Mouse (Mus musculus): ENCODE results near the gene Slc24a3. TPM values are rescaled to one million over a fixed set of nuclear protein-coding genes. Genes with fewer than 3 reads are reported as not detected.

Gene Slc24a3
- polyA plus RNA-seq, 1 experiment from 2014 or later, result 0.64 TPM

DNA sequence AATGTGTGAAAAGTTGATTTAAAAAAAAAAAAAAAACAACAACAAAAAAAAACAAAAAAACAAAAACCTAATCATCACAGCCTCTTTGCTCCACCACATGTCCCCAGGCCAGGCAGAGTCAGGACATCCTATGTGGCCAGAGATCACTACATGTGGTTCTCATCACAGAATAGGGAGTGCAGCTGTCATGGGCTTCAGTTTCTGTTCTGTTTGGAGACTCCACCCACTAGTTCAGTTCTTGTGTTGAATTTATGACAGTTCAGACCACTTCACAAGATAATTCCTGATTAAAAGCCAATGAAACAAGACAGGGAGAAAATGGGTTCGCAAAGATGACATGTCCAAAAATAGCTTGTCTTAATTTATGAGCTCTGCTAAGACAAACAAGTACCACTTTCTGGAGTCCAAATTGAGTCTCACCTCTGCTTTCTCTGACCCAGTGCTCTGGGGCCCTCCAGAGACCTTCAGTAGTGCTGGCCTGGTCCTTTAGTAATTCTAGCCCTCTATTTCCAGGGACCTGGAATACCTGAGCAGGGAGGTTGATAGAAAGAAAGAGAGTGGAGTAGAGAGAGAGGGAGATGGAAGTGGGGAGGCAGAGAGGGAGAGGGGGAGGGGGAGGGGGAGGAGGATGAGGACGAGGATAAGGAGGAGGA, 139.8 kb downstream of the Slc24a3 start:
- Histone ChIP-seq H3K27me3 (ENCODE audit: low read depth, poor library complexity, severe bottlenecking) (no peaks in the 10 kb centered on the region), H3K4me3 (no peak overlapping the region), H3K4me1 (no peaks in the 10 kb centered on the region), H3K36me3 (no peaks in the 10 kb centered on the region), H3K9me3 (replicated peaks) (no peaks in the 10 kb centered on the region), H3K27ac (replicated peaks) (no peak overlapping the region)
- no peak for DNase-seq (ENCODE audit: low spot score)
- 85% methylated on average over 2 of the region's 2 CpGs for WGBS

DNA sequence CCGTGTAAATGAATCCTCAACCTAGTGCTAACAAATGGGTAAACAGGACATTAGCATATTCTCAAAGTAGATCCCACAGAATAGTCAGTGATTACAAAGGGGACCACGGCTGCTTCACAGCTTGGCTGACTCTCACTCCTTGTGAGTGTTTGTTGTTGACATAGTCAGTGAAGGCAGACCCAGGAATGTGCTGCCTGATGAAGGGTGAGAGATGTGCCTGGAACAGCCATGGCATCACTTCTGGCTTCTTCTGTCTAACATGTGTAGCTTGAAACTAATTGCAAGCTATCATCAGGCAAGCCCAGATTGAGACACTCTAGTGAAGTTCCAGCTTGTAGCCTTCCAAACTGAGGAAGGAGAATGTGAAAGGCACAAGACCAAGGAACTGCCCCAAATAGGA, 151.4 kb downstream of the Slc24a3 start:
- Histone ChIP-seq H3K4me3 (no peak overlapping the region), H3K9me3 (replicated peaks) (no peaks in the 10 kb centered on the region), H3K27ac (replicated peaks) (no peak overlapping the region), H3K27me3 (ENCODE audit: low read depth, poor library complexity, severe bottlenecking) (no peaks in the 10 kb centered on the region), H3K36me3 (no peaks in the 10 kb centered on the region), H3K4me1 (no peaks in the 10 kb centered on the region)
- 62% methylated on average over 2 of the region's 2 CpGs for WGBS
- DNase-seq (ENCODE audit: low spot score), result no peak

GRCm38 (mm10) chr2:145321287-145321686, 153.7 kb downstream of the Slc24a3 start:
- 95% methylated on average over 3 of the region's 3 CpGs for WGBS

DNA sequence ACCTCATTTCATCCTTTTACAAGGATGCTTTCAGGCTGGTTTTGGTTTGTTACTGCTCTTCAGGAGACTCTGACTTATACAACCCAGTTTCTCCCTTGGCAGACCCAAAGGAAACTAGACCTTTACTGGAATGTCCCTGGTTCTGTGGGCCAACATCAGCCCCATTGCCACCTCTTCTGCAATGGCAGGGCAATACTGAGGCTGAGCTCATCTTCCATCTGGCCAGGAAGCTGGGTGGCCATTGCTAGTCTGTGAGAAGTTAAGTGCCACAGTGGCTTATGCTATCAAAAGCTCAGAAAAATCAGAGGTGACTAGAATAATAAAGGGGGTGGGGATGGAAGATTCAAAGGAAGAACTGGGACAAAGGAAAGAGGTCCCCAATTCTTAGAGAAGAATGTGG, 154.2 kb downstream of the Slc24a3 start:
- no peaks in the 10 kb centered on the region for H3K4me1 ChIP-seq
- H3K27me3 ChIP-seq (ENCODE audit: low read depth, poor library complexity, severe bottlenecking), result no peaks in the 10 kb centered on the region
- no peak overlapping the region for H3K4me3 ChIP-seq
- H3K27ac ChIP-seq (replicated peaks), result no peak overlapping the region
- H3K36me3 ChIP-seq, result no peaks in the 10 kb centered on the region
- no peak for DNase-seq (ENCODE audit: low spot score)
- H3K9me3 ChIP-seq (replicated peaks), result no peaks in the 10 kb centered on the region

More at GRCm38 (mm10) chr2:145321287-145321686, 153.7 kb downstream of the Slc24a3 start:
- H3K27me3 ChIP-seq (ENCODE audit: low read depth, poor library complexity, severe bottlenecking), result no peaks in the 10 kb centered on the region
- no peak for DNase-seq (ENCODE audit: low spot score)
- no peak overlapping the region for H3K27ac ChIP-seq (replicated peaks)
- H3K4me3 ChIP-seq, result no peak overlapping the region
- H3K9me3 ChIP-seq (replicated peaks), result no peaks in the 10 kb centered on the region
- no peaks in the 10 kb centered on the region for H3K4me1 ChIP-seq
- H3K36me3 ChIP-seq, result no peaks in the 10 kb centered on the region

DNA sequence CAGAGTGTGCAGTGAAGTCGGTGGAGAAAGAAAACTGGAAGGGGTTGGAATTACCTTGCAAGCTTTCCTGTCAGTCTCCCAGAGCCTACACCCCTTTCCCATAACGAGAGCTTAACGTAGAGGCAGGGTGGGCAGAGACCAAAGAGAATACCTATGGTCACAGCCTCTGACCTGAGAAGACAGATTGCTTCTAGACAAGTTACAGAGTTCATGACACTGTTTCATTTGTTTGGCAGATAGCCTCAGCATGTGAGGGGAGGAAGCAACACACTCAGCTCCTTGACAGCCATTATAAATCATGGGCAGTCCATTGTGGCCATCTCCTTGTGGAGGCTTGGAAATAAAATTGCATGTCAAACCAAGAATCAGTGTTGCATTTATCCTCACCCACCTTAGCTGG, 156.9 kb downstream of the Slc24a3 start:
- H3K4me3 ChIP-seq, result no peak overlapping the region
- no peaks in the 10 kb centered on the region for H3K27me3 ChIP-seq (ENCODE audit: low read depth, poor library complexity, severe bottlenecking)
- no peaks in the 10 kb centered on the region for H3K36me3 ChIP-seq
- H3K4me1 ChIP-seq, result no peaks in the 10 kb centered on the region
- no peaks in the 10 kb centered on the region for H3K9me3 ChIP-seq (replicated peaks)
- H3K27ac ChIP-seq (replicated peaks), result no peak overlapping the region
- 89% methylated on average over 3 of the region's 3 CpGs for WGBS
- DNase-seq (ENCODE audit: low spot score), result no peak

GRCm38 (mm10) chr2:145325852-145326251, 158.3 kb downstream of the Slc24a3 start:
- H3K9me3 ChIP-seq (replicated peaks), result no peaks in the 10 kb centered on the region
- H3K4me3 ChIP-seq, result no peak overlapping the region
- no peak for DNase-seq (ENCODE audit: low spot score)
- H3K27ac ChIP-seq (replicated peaks), result no peak overlapping the region
- WGBS, result 82% methylated on average over 4 of the region's 4 CpGs
- H3K36me3 ChIP-seq, result no peaks in the 10 kb centered on the region
- no peaks in the 10 kb centered on the region for H3K4me1 ChIP-seq
- no peaks in the 10 kb centered on the region for H3K27me3 ChIP-seq (ENCODE audit: low read depth, poor library complexity, severe bottlenecking)

GRCm38 (mm10) chr2:145326544-145326943, 159.0 kb downstream of the Slc24a3 start:
- no peak overlapping the region for H3K4me3 ChIP-seq
- H3K27me3 ChIP-seq (ENCODE audit: low read depth, poor library complexity, severe bottlenecking), result no peaks in the 10 kb centered on the region
- H3K36me3 ChIP-seq, result no peaks in the 10 kb centered on the region
- DNase-seq (ENCODE audit: low spot score), result no peak
- no peak overlapping the region for H3K27ac ChIP-seq (replicated peaks)
- H3K9me3 ChIP-seq (replicated peaks), result no peaks in the 10 kb centered on the region
- 90% methylated on average over 2 of the region's 2 CpGs for WGBS
- H3K4me1 ChIP-seq, result no peaks in the 10 kb centered on the region

GRCm38 (mm10) chr2:145329756-145330155, 162.2 kb downstream of the Slc24a3 start:
- H3K4me1 ChIP-seq, result no peaks in the 10 kb centered on the region
- WGBS, result 86% methylated on average over 8 of the region's 8 CpGs
- H3K4me3 ChIP-seq, result no peak overlapping the region
- no peak overlapping the region for H3K27ac ChIP-seq (replicated peaks)
- no peaks in the 10 kb centered on the region for H3K9me3 ChIP-seq (replicated peaks)
- no peak for DNase-seq (ENCODE audit: low spot score)
- no peaks in the 10 kb centered on the region for H3K36me3 ChIP-seq
- H3K27me3 ChIP-seq (ENCODE audit: low read depth, poor library complexity, severe bottlenecking), result no peaks in the 10 kb centered on the region

DNA sequence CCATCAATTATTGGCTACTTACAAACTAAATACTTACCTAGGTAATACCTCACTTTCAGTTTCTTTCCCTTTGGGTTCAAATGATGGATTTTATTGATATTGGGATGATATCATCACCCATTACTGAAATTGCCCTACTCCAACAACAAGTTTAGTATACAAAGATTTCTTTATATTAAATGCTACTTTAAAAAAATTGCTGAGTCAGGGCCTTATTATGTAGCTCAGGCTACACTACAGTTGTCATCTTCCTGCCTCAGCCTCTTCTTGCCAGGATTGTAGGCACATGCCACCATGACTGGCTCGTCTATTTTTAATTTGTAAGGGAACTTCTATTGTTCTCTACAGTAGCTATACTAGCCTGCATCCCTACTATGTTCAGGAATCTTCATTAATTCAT, 164.0 kb downstream of the Slc24a3 start:
- Histone ChIP-seq H3K27me3 (ENCODE audit: low read depth, poor library complexity, severe bottlenecking) (no peaks in the 10 kb centered on the region), H3K4me3 (no peak overlapping the region), H3K27ac (replicated peaks) (no peak overlapping the region), H3K4me1 (no peaks in the 10 kb centered on the region), H3K9me3 (replicated peaks) (no peaks in the 10 kb centered on the region), H3K36me3 (no peaks in the 10 kb centered on the region)
- 79% methylated on average over 1 of the region's 1 CpGs for WGBS
- no peak for DNase-seq (ENCODE audit: low spot score)

DNA sequence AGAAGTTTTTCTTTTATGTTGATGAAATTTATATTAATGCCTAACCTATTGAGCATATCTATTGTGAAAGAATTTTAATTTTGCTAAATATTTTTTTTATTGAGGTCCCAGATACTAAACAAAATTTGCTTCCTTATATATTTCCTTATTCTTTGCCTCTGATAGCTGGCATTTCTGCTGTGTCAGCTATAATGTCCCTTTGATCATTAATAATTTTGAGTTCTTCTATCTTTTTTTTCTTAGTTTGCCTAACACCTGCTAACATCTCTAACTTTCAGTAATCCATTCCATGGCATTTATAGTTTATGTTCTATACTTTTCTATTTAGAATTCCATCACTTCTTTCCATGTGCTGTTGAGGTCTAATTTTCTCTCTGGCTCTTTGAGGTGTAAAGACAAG, 165.9 kb downstream of the Slc24a3 start:
- Histone ChIP-seq H3K4me1 (no peaks in the 10 kb centered on the region), H3K27me3 (ENCODE audit: low read depth, poor library complexity, severe bottlenecking) (no peaks in the 10 kb centered on the region), H3K9me3 (replicated peaks) (no peaks in the 10 kb centered on the region), H3K36me3 (no peaks in the 10 kb centered on the region), H3K27ac (replicated peaks) (no peak overlapping the region), H3K4me3 (no peak overlapping the region)
- no peak for DNase-seq (ENCODE audit: low spot score)

DNA sequence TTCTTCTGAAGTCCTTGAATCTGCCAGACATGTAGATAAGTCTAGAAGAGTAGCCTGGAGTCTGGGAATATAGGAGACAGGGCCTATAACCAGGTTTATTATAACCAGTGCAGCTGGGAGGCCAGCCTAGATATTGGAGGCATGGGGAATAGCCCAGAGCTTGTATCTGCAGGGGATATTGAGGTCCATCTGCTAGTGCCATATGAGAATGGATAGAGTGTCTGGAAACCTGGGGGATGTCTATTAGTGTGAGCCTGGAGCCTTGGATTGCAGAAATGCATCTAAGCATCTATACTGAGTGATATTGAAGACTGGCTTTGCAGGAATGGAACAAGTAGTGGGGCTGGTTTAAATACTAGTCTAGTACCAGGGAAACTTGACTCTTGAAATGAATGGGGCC, 168.9 kb downstream of the Slc24a3 start:
- H3K4me1 ChIP-seq, result no peaks in the 10 kb centered on the region
- H3K36me3 ChIP-seq, result no peaks in the 10 kb centered on the region
- H3K27ac ChIP-seq (replicated peaks), result no peak overlapping the region
- H3K9me3 ChIP-seq (replicated peaks), result no peaks in the 10 kb centered on the region
- H3K27me3 ChIP-seq (ENCODE audit: low read depth, poor library complexity, severe bottlenecking), result no peaks in the 10 kb centered on the region
- H3K4me3 ChIP-seq, result no peak overlapping the region
- DNase-seq (ENCODE audit: low spot score), result no peak

DNA sequence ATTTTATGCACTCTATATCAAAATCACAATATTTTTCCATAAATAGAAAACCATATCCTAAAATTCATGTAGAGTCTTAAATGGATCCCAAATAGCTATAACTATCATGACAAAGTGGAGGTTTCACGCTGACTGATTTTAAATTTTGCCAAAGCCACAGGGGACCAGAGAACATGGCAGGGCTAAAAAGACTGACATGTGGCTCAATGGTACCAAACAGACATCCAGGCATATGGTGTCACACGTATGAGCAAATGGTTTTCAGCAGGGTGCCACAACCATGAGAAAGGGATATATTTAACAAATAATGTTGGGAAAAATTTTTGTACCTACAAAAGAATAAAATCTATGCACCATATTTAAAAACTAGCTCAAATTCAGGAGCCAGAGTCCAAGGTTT, 173.3 kb downstream of the Slc24a3 start:
- Histone ChIP-seq H3K9me3 (replicated peaks) (no peaks in the 10 kb centered on the region), H3K27me3 (ENCODE audit: low read depth, poor library complexity, severe bottlenecking) (no peaks in the 10 kb centered on the region), H3K27ac (replicated peaks) (no peak overlapping the region), H3K36me3 (no peaks in the 10 kb centered on the region), H3K4me1 (no peaks in the 10 kb centered on the region), H3K4me3 (no peak overlapping the region)
- no peak for DNase-seq (ENCODE audit: low spot score)
- 81% methylated on average over 2 of the region's 2 CpGs for WGBS

DNA sequence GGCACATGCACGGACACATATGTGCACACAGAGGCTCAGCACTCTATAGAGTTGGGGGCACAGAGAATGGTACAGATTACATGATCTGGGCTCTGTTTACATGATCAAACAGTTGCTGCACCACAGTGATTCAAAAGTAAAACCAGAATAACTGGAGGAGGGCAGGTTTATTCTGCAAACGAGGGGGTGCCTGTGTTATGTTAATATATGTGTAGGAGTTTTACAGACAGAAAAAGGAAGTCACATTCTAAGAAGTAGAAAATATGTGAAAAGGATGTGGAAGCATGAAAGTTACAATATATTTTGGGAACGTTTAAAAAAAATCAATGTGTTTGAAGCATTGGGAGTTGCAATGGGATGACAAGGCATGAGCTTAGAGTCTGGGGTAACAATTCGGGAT, 175.4 kb downstream of the Slc24a3 start:
- H3K4me3 ChIP-seq, result no peak overlapping the region
- no peaks in the 10 kb centered on the region for H3K9me3 ChIP-seq (replicated peaks)
- no peak for DNase-seq (ENCODE audit: low spot score)
- no peaks in the 10 kb centered on the region for H3K4me1 ChIP-seq
- H3K27ac ChIP-seq (replicated peaks), result no peak overlapping the region
- no peaks in the 10 kb centered on the region for H3K36me3 ChIP-seq
- 87% methylated on average over 4 of the region's 4 CpGs for WGBS
- no peaks in the 10 kb centered on the region for H3K27me3 ChIP-seq (ENCODE audit: low read depth, poor library complexity, severe bottlenecking)

- Histone ChIP-seq H3K36me3 (no peaks in the 10 kb centered on the region), H3K27ac (replicated peaks) (no peak overlapping the region), H3K4me1 (no peaks in the 10 kb centered on the region), H3K27me3 (ENCODE audit: low read depth, poor library complexity, severe bottlenecking) (no peaks in the 10 kb centered on the region), H3K4me3 (no peak overlapping the region), H3K9me3 (replicated peaks) (no peaks in the 10 kb centered on the region)
- 89% methylated on average over 1 of the region's 1 CpGs for WGBS
- no peak for DNase-seq (ENCODE audit: low spot score)
Observed at GRCm38 (mm10) chr2:145344521-145344920, 177.0 kb downstream of the Slc24a3 start.

Measured in midbrain, embryonic 10.5 days (tissue).